Mouse (Mus musculus): Measurements from ENCODE around the gene Prss57. TPM values are rescaled to one million over a fixed set of nuclear protein-coding genes. Genes with fewer than 3 reads are reported as not detected.
"Not testable (repeated sequence)": the region's sequence is repeated elsewhere in the genome, so short reads cannot be mapped to it uniquely, and the experiment has no call there.

The Prss57 gene
- polyA plus RNA-seq, 1 experiment from 2014 or later: 0.06 TPM

GRCm38 (mm10) chr10:79766001-79766507, 24.7 kb downstream of the Prss57 start:
- Histone ChIP-seq H3K9me3 (no peaks in the 10 kb centered on the region), H3K27ac (peak overlapping the region; percentile 93), H3K4me3 (peak overlapping the region; percentile 89), H3K27me3 (no peaks in the 10 kb centered on the region), H3K4me2 (replicated peaks) (peak overlapping the region; percentile 79), H3K4me1 (peaks cover 28% of the 10 kb centered on the region), H3K9ac (peak overlapping the region; percentile 96), H3K36me3 (peaks cover 17% of the 10 kb centered on the region)
- WGBS: 7% methylated on average over 16 of the region's 16 CpGs
- no peak for ATAC-seq (ENCODE audit: insufficient number of reproducible peaks, insufficient read depth, low FRiP score, low TSS enrichment)

- peaks cover 25% of the 10 kb centered on the region for H3K36me3 ChIP-seq
- H3K9ac ChIP-seq: peak overlapping the region; percentile 96
- WGBS: 76% methylated on average over 2 of the region's 2 CpGs
- H3K4me2 ChIP-seq (replicated peaks): peak overlapping the region; percentile 79
- no peak for ATAC-seq (ENCODE audit: insufficient number of reproducible peaks, insufficient read depth, low FRiP score, low TSS enrichment)
- peak overlapping the region; percentile 89 for H3K4me3 ChIP-seq
- no peaks in the 10 kb centered on the region for H3K27me3 ChIP-seq
- no peaks in the 10 kb centered on the region for H3K9me3 ChIP-seq
- no peak overlapping the region for H3K27ac ChIP-seq
- H3K4me1 ChIP-seq: peaks cover 28% of the 10 kb centered on the region
Observed at GRCm38 (mm10) chr10:79765228-79765745, 25.5 kb downstream of the Prss57 start.

- Histone ChIP-seq H3K36me3 (peaks cover 32% of the 10 kb centered on the region), H3K27me3 (no peaks in the 10 kb centered on the region), H3K4me1 (peaks cover 28% of the 10 kb centered on the region), H3K4me3 (no peak overlapping the region), H3K9ac (no peak overlapping the region), H3K4me2 (replicated peaks) (no peak overlapping the region), H3K9me3 (no peaks in the 10 kb centered on the region), H3K27ac (no peak overlapping the region)
- no peak for ATAC-seq (ENCODE audit: insufficient number of reproducible peaks, insufficient read depth, low FRiP score, low TSS enrichment)
- WGBS: 81% methylated on average over 7 of the region's 7 CpGs
Observed at GRCm38 (mm10) chr10:79764234-79764633, 26.5 kb downstream of the Prss57 start.

- no peak overlapping the region for H3K4me3 ChIP-seq
- 87% methylated on average over 3 of the region's 3 CpGs for WGBS
- no peaks in the 10 kb centered on the region for H3K9me3 ChIP-seq
- no peaks in the 10 kb centered on the region for H3K27me3 ChIP-seq
- no peak overlapping the region for H3K4me2 ChIP-seq (replicated peaks)
- ATAC-seq (ENCODE audit: insufficient number of reproducible peaks, insufficient read depth, low FRiP score, low TSS enrichment): no peak
- peaks cover 46% of the 10 kb centered on the region for H3K36me3 ChIP-seq
- H3K27ac ChIP-seq: no peak overlapping the region
- H3K4me1 ChIP-seq: peaks cover 23% of the 10 kb centered on the region
- H3K9ac ChIP-seq: no peak overlapping the region
Observed at GRCm38 (mm10) chr10:79762875-79763274, 27.9 kb downstream of the Prss57 start.

GRCm38 (mm10) chr10:79760603-79761143, 30.1 kb downstream of the Prss57 start:
- Histone ChIP-seq H3K4me2 (replicated peaks) (no peak overlapping the region), H3K9ac (no peak overlapping the region), H3K27me3 (no peaks in the 10 kb centered on the region), H3K9me3 (no peaks in the 10 kb centered on the region), H3K4me1 (peaks cover 15% of the 10 kb centered on the region), H3K27ac (no peak overlapping the region), H3K36me3 (peaks cover 66% of the 10 kb centered on the region), H3K4me3 (no peak overlapping the region)
- WGBS: 84% methylated on average over 11 of the region's 11 CpGs
- 0 out of 2 replicates have a peak, but pooled peaks have one; percentile 36 for ATAC-seq (ENCODE audit: insufficient number of reproducible peaks, insufficient read depth, low FRiP score, low TSS enrichment)

- 90% methylated on average over 1 of the region's 1 CpGs for WGBS
- not testable (repeated sequence) for H3K27me3 ChIP-seq; ATAC-seq (ENCODE audit: insufficient number of reproducible peaks, insufficient read depth, low FRiP score, low TSS enrichment); H3K4me2 ChIP-seq (replicated peaks); H3K27ac ChIP-seq; H3K9ac ChIP-seq; H3K4me3 ChIP-seq; H3K9me3 ChIP-seq
- peaks cover 15% of the 10 kb centered on the region for H3K4me1 ChIP-seq
- peaks cover 66% of the 10 kb centered on the region for H3K36me3 ChIP-seq
Observed at GRCm38 (mm10) chr10:79759675-79760074, 31.1 kb downstream of the Prss57 start.

GRCm38 (mm10) chr10:79756660-79757059, 34.1 kb downstream of the Prss57 start:
- Histone ChIP-seq H3K36me3 (peaks cover 55% of the 10 kb centered on the region), H3K4me1 (peaks cover 10% of the 10 kb centered on the region), H3K27me3 (no peaks in the 10 kb centered on the region), H3K4me3 (no peak overlapping the region), H3K9ac (no peak overlapping the region), H3K27ac (no peak overlapping the region), H3K4me2 (replicated peaks) (no peak overlapping the region), H3K9me3 (no peaks in the 10 kb centered on the region)
- no peak for ATAC-seq (ENCODE audit: insufficient number of reproducible peaks, insufficient read depth, low FRiP score, low TSS enrichment)
- 89% methylated on average over 24 of the region's 24 CpGs for WGBS

GRCm38 (mm10) chr10:79755854-79756253, 34.9 kb downstream of the Prss57 start:
- no peak for ATAC-seq (ENCODE audit: insufficient number of reproducible peaks, insufficient read depth, low FRiP score, low TSS enrichment)
- Histone ChIP-seq H3K9me3 (no peaks in the 10 kb centered on the region), H3K27me3 (no peaks in the 10 kb centered on the region), H3K27ac (no peak overlapping the region), H3K36me3 (peaks cover 47% of the 10 kb centered on the region), H3K9ac (no peak overlapping the region), H3K4me2 (replicated peaks) (no peak overlapping the region), H3K4me1 (peaks cover 10% of the 10 kb centered on the region), H3K4me3 (no peak overlapping the region)
- 78% methylated on average over 3 of the region's 3 CpGs for WGBS

GRCm38 (mm10) chr10:79754856-79755516, 35.8 kb downstream of the Prss57 start, which contains the start of gene Fgf22:
Gene Fgf22, plus strand, starts transcription at chr10:79755076.
- peaks cover 38% of the 10 kb centered on the region for H3K36me3 ChIP-seq
- no peak within 1 kb of the TSS for H3K27ac ChIP-seq
- WGBS: 1% methylated on average over 33 of the region's 36 CpGs

GRCm38 (mm10) chr10:79748496-79748895, 42.3 kb downstream of the Prss57 start:
- no peak overlapping the region for H3K27ac ChIP-seq
- ATAC-seq (ENCODE audit: insufficient number of reproducible peaks, insufficient read depth, low FRiP score, low TSS enrichment): no peak
- peaks cover 11% of the 10 kb centered on the region for H3K36me3 ChIP-seq
- H3K4me1 ChIP-seq: peaks cover 6% of the 10 kb centered on the region
- no peak overlapping the region for H3K9ac ChIP-seq
- H3K4me2 ChIP-seq (replicated peaks): no peak overlapping the region
- H3K27me3 ChIP-seq: no peaks in the 10 kb centered on the region
- H3K4me3 ChIP-seq: no peak overlapping the region
- WGBS: 76% methylated on average over 6 of the region's 6 CpGs
- H3K9me3 ChIP-seq: no peaks in the 10 kb centered on the region

More at GRCm38 (mm10) chr10:79754856-79755516, 35.8 kb downstream of the Prss57 start, which contains the start of gene Fgf22:
- H3K9ac ChIP-seq: peak within 1 kb of the TSS; percentile 46
- H3K27me3 ChIP-seq: no peaks in the 10 kb centered on the region
- peak; percentile 85 for ATAC-seq (ENCODE audit: insufficient number of reproducible peaks, insufficient read depth, low FRiP score, low TSS enrichment)
- peaks cover 10% of the 10 kb centered on the region for H3K4me1 ChIP-seq
- H3K9me3 ChIP-seq: no peaks in the 10 kb centered on the region
- peak within 1 kb of the TSS; percentile 33 for H3K4me3 ChIP-seq
- H3K4me2 ChIP-seq (replicated peaks): peak within 1 kb of the TSS; percentile 69

- peak overlapping the region; percentile 40 for H3K4me2 ChIP-seq (replicated peaks)
- no peaks in the 10 kb centered on the region for H3K27me3 ChIP-seq
- ATAC-seq (ENCODE audit: insufficient number of reproducible peaks, insufficient read depth, low FRiP score, low TSS enrichment): peak; percentile 54
- H3K9me3 ChIP-seq: no peaks in the 10 kb centered on the region
- no peak overlapping the region for H3K9ac ChIP-seq
- H3K4me3 ChIP-seq: peak overlapping the region; percentile 6; the same call in 1 of the 2 replicates
- peaks cover 27% of the 10 kb centered on the region for H3K36me3 ChIP-seq
- H3K27ac ChIP-seq: no peak overlapping the region
- peaks cover 6% of the 10 kb centered on the region for H3K4me1 ChIP-seq
- 24% methylated on average over 6 of the region's 6 CpGs for WGBS
Observed at GRCm38 (mm10) chr10:79746774-79747151, 44.0 kb downstream of the Prss57 start.
